Mouse (Mus musculus): ENCODE results near the gene P2ry6. TPM values are rescaled to one million over a fixed set of nuclear protein-coding genes. Genes with fewer than 3 reads are reported as not detected.

The P2ry6 gene
- polyA plus RNA-seq, 1 experiment from 2014 or later: 5.8 TPM

GRCm38 (mm10) chr7:100941169-100941568, 33.3 kb downstream of the P2ry6 start:
- ATAC-seq (replicated peaks; ENCODE audit: extremely low read depth, insufficient read depth, low FRiP score): no peak
- no peak overlapping the region for H3K9ac ChIP-seq (ENCODE audit: low read length)

GRCm38 (mm10) chr7:100938106-100938505, 36.3 kb downstream of the P2ry6 start:
- 74% methylated on average over 16 of the region's 16 CpGs for WGBS
- Histone ChIP-seq H3K4me2 (ENCODE audit: low read depth, low read length) (no peak overlapping the region), H3K4me1 (ENCODE audit: control insufficient read depth, insufficient read depth, low read length) (peaks cover 4% of the 10 kb centered on the region), H3K36me3 (ENCODE audit: control insufficient read depth, insufficient read depth) (no peaks in the 10 kb centered on the region), H3K4me3 (ENCODE audit: low read length) (no peak overlapping the region), H3K9ac (ENCODE audit: low read length) (no peak overlapping the region), H3K27me3 (ENCODE audit: control insufficient read depth, insufficient read depth, low read length) (peaks cover 2% of the 10 kb centered on the region; the same call in 1 of the 2 replicates), H3K27ac (ENCODE audit: low read length) (no peak overlapping the region), H3K9me3 (replicated peaks; ENCODE audit: control insufficient read depth, low read length) (no peaks in the 10 kb centered on the region)
- no peak for ATAC-seq (replicated peaks; ENCODE audit: extremely low read depth, insufficient read depth, low FRiP score)

More at GRCm38 (mm10) chr7:100941169-100941568, 33.3 kb downstream of the P2ry6 start:
- Histone ChIP-seq H3K4me2 (ENCODE audit: low read depth, low read length) (no peak overlapping the region), H3K4me3 (ENCODE audit: low read length) (no peak overlapping the region), H3K36me3 (ENCODE audit: control insufficient read depth, insufficient read depth) (no peaks in the 10 kb centered on the region), H3K4me1 (ENCODE audit: control insufficient read depth, insufficient read depth, low read length) (peaks cover 8% of the 10 kb centered on the region; the same call in 1 of the 2 replicates), H3K27ac (ENCODE audit: low read length) (no peak overlapping the region), H3K9me3 (replicated peaks; ENCODE audit: control insufficient read depth, low read length) (no peaks in the 10 kb centered on the region), H3K27me3 (ENCODE audit: control insufficient read depth, insufficient read depth, low read length) (no peaks in the 10 kb centered on the region)
- 26% methylated on average over 5 of the region's 5 CpGs for WGBS

DNA sequence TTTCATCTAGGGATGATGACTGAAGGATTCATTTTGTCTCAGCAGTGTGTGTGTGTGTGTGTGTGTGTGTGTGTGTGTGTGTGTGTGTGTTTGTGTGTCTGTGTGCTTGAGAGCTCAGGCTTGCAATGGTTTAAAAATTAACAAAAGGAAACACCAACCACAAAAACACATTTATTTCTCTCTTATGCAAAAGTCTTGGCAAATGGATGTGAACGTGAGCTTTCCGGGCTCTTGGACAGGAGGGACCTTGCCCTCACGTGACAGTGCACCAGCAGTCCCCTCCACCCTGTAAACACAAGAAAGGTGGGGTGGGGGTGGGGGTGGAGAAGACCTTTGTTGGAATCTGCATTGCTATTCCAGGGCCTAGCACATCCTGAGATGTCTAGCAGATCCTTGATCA, 37.0 kb downstream of the P2ry6 start:
- H3K27ac ChIP-seq (ENCODE audit: low read length): no peak overlapping the region
- no peak overlapping the region for H3K4me2 ChIP-seq (ENCODE audit: low read depth, low read length)
- H3K4me3 ChIP-seq (ENCODE audit: low read length): no peak overlapping the region
- H3K9ac ChIP-seq (ENCODE audit: low read length): no peak overlapping the region
- WGBS: 87% methylated on average over 3 of the region's 3 CpGs
- H3K9me3 ChIP-seq (replicated peaks; ENCODE audit: control insufficient read depth, low read length): no peaks in the 10 kb centered on the region
- no peak for ATAC-seq (replicated peaks; ENCODE audit: extremely low read depth, insufficient read depth, low FRiP score)
- H3K4me1 ChIP-seq (ENCODE audit: control insufficient read depth, insufficient read depth, low read length): peaks cover 3% of the 10 kb centered on the region; the same call in 1 of the 2 replicates
- H3K27me3 ChIP-seq (ENCODE audit: control insufficient read depth, insufficient read depth, low read length): peaks cover 2% of the 10 kb centered on the region; the same call in 1 of the 2 replicates
- H3K36me3 ChIP-seq (ENCODE audit: control insufficient read depth, insufficient read depth): no peaks in the 10 kb centered on the region

GRCm38 (mm10) chr7:100933520-100933919, 40.9 kb downstream of the P2ry6 start:
- H3K27ac ChIP-seq (ENCODE audit: low read length): no peak overlapping the region
- no peaks in the 10 kb centered on the region for H3K36me3 ChIP-seq (ENCODE audit: control insufficient read depth, insufficient read depth)
- H3K9me3 ChIP-seq (replicated peaks; ENCODE audit: control insufficient read depth, low read length): no peaks in the 10 kb centered on the region
- H3K27me3 ChIP-seq (ENCODE audit: control insufficient read depth, insufficient read depth, low read length): peaks cover 2% of the 10 kb centered on the region; the same call in 1 of the 2 replicates
- peaks cover 23% of the 10 kb centered on the region for H3K4me1 ChIP-seq (ENCODE audit: control insufficient read depth, insufficient read depth, low read length)
- no peak overlapping the region for H3K4me2 ChIP-seq (ENCODE audit: low read depth, low read length)
- no peak overlapping the region for H3K9ac ChIP-seq (ENCODE audit: low read length)
- no peak overlapping the region for H3K4me3 ChIP-seq (ENCODE audit: low read length)
- ATAC-seq (replicated peaks; ENCODE audit: extremely low read depth, insufficient read depth, low FRiP score): no peak

GRCm38 (mm10) chr7:100932481-100933007, 41.9 kb downstream of the P2ry6 start:
- Histone ChIP-seq H3K4me3 (ENCODE audit: low read length) (peak overlapping the region; percentile 67), H3K4me2 (ENCODE audit: low read depth, low read length) (peak overlapping the region; percentile 90), H3K9me3 (replicated peaks; ENCODE audit: control insufficient read depth, low read length) (no peaks in the 10 kb centered on the region), H3K27me3 (ENCODE audit: control insufficient read depth, insufficient read depth, low read length) (peaks cover 2% of the 10 kb centered on the region; the same call in 1 of the 2 replicates), H3K9ac (ENCODE audit: low read length) (peak overlapping the region; percentile 95), H3K36me3 (ENCODE audit: control insufficient read depth, insufficient read depth) (no peaks in the 10 kb centered on the region), H3K4me1 (ENCODE audit: control insufficient read depth, insufficient read depth, low read length) (peaks cover 32% of the 10 kb centered on the region), H3K27ac (ENCODE audit: low read length) (peak overlapping the region; percentile 93)
- peak; percentile 88 for ATAC-seq (replicated peaks; ENCODE audit: extremely low read depth, insufficient read depth, low FRiP score)
- WGBS: under 1% methylated on average over 26 of the region's 27 CpGs

- H3K4me3 ChIP-seq (ENCODE audit: low read length): peak within 1 kb of the TSS; percentile 67
- H3K27ac ChIP-seq (ENCODE audit: low read length): peak within 1 kb of the TSS; percentile 93
- peak within 1 kb of the TSS; percentile 90 for H3K4me2 ChIP-seq (ENCODE audit: low read depth, low read length)
- H3K27me3 ChIP-seq (ENCODE audit: control insufficient read depth, insufficient read depth, low read length): peaks cover 2% of the 10 kb centered on the region; the same call in 1 of the 2 replicates
- H3K4me1 ChIP-seq (ENCODE audit: control insufficient read depth, insufficient read depth, low read length): peaks cover 37% of the 10 kb centered on the region
- ATAC-seq (replicated peaks; ENCODE audit: extremely low read depth, insufficient read depth, low FRiP score): peak; percentile 64
- peak within 1 kb of the TSS; percentile 95 for H3K9ac ChIP-seq (ENCODE audit: low read length)
- no peaks in the 10 kb centered on the region for H3K9me3 ChIP-seq (replicated peaks; ENCODE audit: control insufficient read depth, low read length)
- no peaks in the 10 kb centered on the region for H3K36me3 ChIP-seq (ENCODE audit: control insufficient read depth, insufficient read depth)
- 1% methylated on average over 35 of the region's 35 CpGs for WGBS
Measured at GRCm38 (mm10) chr7:100931926-100932480, 42.4 kb downstream of the P2ry6 start, which contains the start of gene Arhgef17. TSS of gene Arhgef17 (minus strand) at chr7:100932107.

- peak; percentile 3; the same call in 1 of the 2 replicates for ATAC-seq (replicated peaks; ENCODE audit: extremely low read depth, insufficient read depth, low FRiP score)
- Histone ChIP-seq H3K27me3 (ENCODE audit: control insufficient read depth, insufficient read depth, low read length) (peaks cover 2% of the 10 kb centered on the region; the same call in 1 of the 2 replicates), H3K4me3 (ENCODE audit: low read length) (peak overlapping the region; percentile 67), H3K4me2 (ENCODE audit: low read depth, low read length) (peak overlapping the region; percentile 90), H3K9me3 (replicated peaks; ENCODE audit: control insufficient read depth, low read length) (no peaks in the 10 kb centered on the region), H3K4me1 (ENCODE audit: control insufficient read depth, insufficient read depth, low read length) (peaks cover 42% of the 10 kb centered on the region), H3K36me3 (ENCODE audit: control insufficient read depth, insufficient read depth) (no peaks in the 10 kb centered on the region), H3K27ac (ENCODE audit: low read length) (peak overlapping the region; percentile 93), H3K9ac (ENCODE audit: low read length) (peak overlapping the region; percentile 95)
- WGBS: 0% methylated on average over 53 of the region's 73 CpGs
Measured at GRCm38 (mm10) chr7:100931316-100931925, 43.0 kb downstream of the P2ry6 start.

DNA sequence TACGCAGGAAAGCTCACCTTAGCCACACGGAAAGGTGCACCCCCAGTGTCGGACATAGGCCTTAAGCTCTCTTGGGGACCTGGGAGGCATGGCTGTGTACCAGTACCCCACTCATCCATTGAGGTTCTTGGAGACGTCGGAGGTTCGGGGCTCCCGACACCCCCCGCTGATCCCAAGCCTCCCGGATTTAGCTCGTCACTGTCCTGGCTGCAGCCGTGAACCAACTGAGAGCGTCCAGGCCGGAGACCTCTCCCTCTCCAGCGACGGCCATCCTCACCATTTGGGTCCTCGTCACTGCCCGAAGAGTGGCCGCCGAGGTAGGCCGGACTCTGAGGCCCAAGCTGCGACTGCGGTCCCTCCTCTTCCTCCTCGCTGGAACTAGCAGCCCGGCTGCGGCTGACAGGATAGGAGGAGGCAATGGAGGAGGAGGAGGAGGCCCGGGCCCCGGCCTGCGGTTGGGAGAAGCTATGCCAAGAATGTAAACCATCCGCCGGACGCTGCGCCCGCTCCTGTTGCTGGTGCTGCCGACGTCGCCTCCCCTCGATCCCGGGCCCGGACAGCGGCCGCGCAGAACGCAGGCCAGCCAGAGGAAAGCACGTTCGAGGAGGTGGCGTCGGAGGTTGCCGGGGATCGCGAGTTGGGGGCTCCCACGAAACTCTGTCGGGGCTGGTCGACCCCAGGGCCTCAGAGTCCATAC, 43.7 kb downstream of the P2ry6 start:
- peak overlapping the region; percentile 93 for H3K27ac ChIP-seq (ENCODE audit: low read length)
- peak overlapping the region; percentile 67 for H3K4me3 ChIP-seq (ENCODE audit: low read length)
- H3K27me3 ChIP-seq (ENCODE audit: control insufficient read depth, insufficient read depth, low read length): peaks cover 2% of the 10 kb centered on the region; the same call in 1 of the 2 replicates
- 5% methylated on average over 51 of the region's 53 CpGs for WGBS
- H3K4me2 ChIP-seq (ENCODE audit: low read depth, low read length): peak overlapping the region; percentile 90
- H3K9me3 ChIP-seq (replicated peaks; ENCODE audit: control insufficient read depth, low read length): no peaks in the 10 kb centered on the region
- H3K36me3 ChIP-seq (ENCODE audit: control insufficient read depth, insufficient read depth): no peaks in the 10 kb centered on the region
- ATAC-seq (replicated peaks; ENCODE audit: extremely low read depth, insufficient read depth, low FRiP score): peak; percentile 28
- H3K4me1 ChIP-seq (ENCODE audit: control insufficient read depth, insufficient read depth, low read length): peaks cover 49% of the 10 kb centered on the region
- H3K9ac ChIP-seq (ENCODE audit: low read length): peak overlapping the region; percentile 95

All from heart, embryonic 16.5 days (tissue).